Mouse (Mus musculus): Measurements from ENCODE around the gene Otos. TPM values are rescaled to one million over a fixed set of nuclear protein-coding genes. Genes with fewer than 3 reads are reported as not detected.
A peak's percentile ranks its signal among the peaks of the same experiment; 100 is the strongest.

Gene Otos
- polyA plus RNA-seq, 1 experiment from 2014 or later, result 0.51 TPM

- WGBS, result 74% methylated on average over 3 of the region's 3 CpGs
- no peaks in the 10 kb centered on the region for H3K36me3 ChIP-seq (ENCODE audit: control insufficient read depth, insufficient read depth, low read length)
- H3K9ac ChIP-seq (ENCODE audit: low read depth, low read length), result no peak overlapping the region
- H3K27ac ChIP-seq (replicated peaks; ENCODE audit: low read depth, low read length), result no peak overlapping the region
- no peaks in the 10 kb centered on the region for H3K9me3 ChIP-seq (ENCODE audit: control insufficient read depth, low read length)
- ATAC-seq (ENCODE audit: low read depth) (peak; percentile 35; the same call in 1 of the 2 replicates), DNase-seq (ENCODE audit: low spot score) (peak; percentile 22)
- no peaks in the 10 kb centered on the region for H3K4me1 ChIP-seq (ENCODE audit: control insufficient read depth, insufficient read depth, low read length)
- no peaks in the 10 kb centered on the region for H3K27me3 ChIP-seq (replicated peaks; ENCODE audit: control insufficient read depth, insufficient read depth, low read length)
- no peak overlapping the region for H3K4me2 ChIP-seq (ENCODE audit: low read depth, low read length)
- H3K4me3 ChIP-seq (ENCODE audit: low read depth, low read length), result no peak overlapping the region
Measured at GRCm38 (mm10) chr1:92676676-92676975, 28.0 kb upstream of the Otos start.

GRCm38 (mm10) chr1:92675932-92676675 lies 27.5 kb upstream of the Otos start:
- no peak overlapping the region for H3K4me2 ChIP-seq (ENCODE audit: low read depth, low read length)
- H3K9me3 ChIP-seq (ENCODE audit: control insufficient read depth, low read length), result no peaks in the 10 kb centered on the region
- H3K9ac ChIP-seq (ENCODE audit: low read depth, low read length), result no peak overlapping the region
- no peaks in the 10 kb centered on the region for H3K4me1 ChIP-seq (ENCODE audit: control insufficient read depth, insufficient read depth, low read length)
- H3K27ac ChIP-seq (replicated peaks; ENCODE audit: low read depth, low read length), result no peak overlapping the region
- H3K27me3 ChIP-seq (replicated peaks; ENCODE audit: control insufficient read depth, insufficient read depth, low read length), result no peaks in the 10 kb centered on the region
- DNase-seq (ENCODE audit: low spot score) (peak; percentile 11), ATAC-seq (ENCODE audit: low read depth) (no peak)
- no peak overlapping the region for H3K4me3 ChIP-seq (ENCODE audit: low read depth, low read length)
- 78% methylated on average over 10 of the region's 10 CpGs for WGBS
- no peaks in the 10 kb centered on the region for H3K36me3 ChIP-seq (ENCODE audit: control insufficient read depth, insufficient read depth, low read length)

GRCm38 (mm10) chr1:92673258-92673782 lies 24.7 kb upstream of the Otos start:
- H3K27me3 ChIP-seq (replicated peaks; ENCODE audit: control insufficient read depth, insufficient read depth, low read length), result no peaks in the 10 kb centered on the region
- no peak overlapping the region for H3K9ac ChIP-seq (ENCODE audit: low read depth, low read length)
- no peak overlapping the region for H3K4me2 ChIP-seq (ENCODE audit: low read depth, low read length)
- DNase-seq (ENCODE audit: low spot score), result no peak
- WGBS, result 86% methylated on average over 5 of the region's 5 CpGs
- ATAC-seq (ENCODE audit: low read depth), result no peak
- no peak overlapping the region for H3K27ac ChIP-seq (replicated peaks; ENCODE audit: low read depth, low read length)
- no peak overlapping the region for H3K4me3 ChIP-seq (ENCODE audit: low read depth, low read length)
- H3K36me3 ChIP-seq (ENCODE audit: control insufficient read depth, insufficient read depth, low read length), result no peaks in the 10 kb centered on the region
- no peaks in the 10 kb centered on the region for H3K4me1 ChIP-seq (ENCODE audit: control insufficient read depth, insufficient read depth, low read length)
- no peaks in the 10 kb centered on the region for H3K9me3 ChIP-seq (ENCODE audit: control insufficient read depth, low read length)

- ATAC-seq (ENCODE audit: low read depth), result no peak
- no peaks in the 10 kb centered on the region for H3K9me3 ChIP-seq (ENCODE audit: control insufficient read depth, low read length)
- DNase-seq (ENCODE audit: low spot score), result no peak
- no peaks in the 10 kb centered on the region for H3K36me3 ChIP-seq (ENCODE audit: control insufficient read depth, insufficient read depth, low read length)
- no peak overlapping the region for H3K4me3 ChIP-seq (ENCODE audit: low read depth, low read length)
- H3K27me3 ChIP-seq (replicated peaks; ENCODE audit: control insufficient read depth, insufficient read depth, low read length), result no peaks in the 10 kb centered on the region
- H3K4me2 ChIP-seq (ENCODE audit: low read depth, low read length), result no peak overlapping the region
- H3K4me1 ChIP-seq (ENCODE audit: control insufficient read depth, insufficient read depth, low read length), result no peaks in the 10 kb centered on the region
- WGBS, result 74% methylated on average over 4 of the region's 4 CpGs
- H3K9ac ChIP-seq (ENCODE audit: low read depth, low read length), result no peak overlapping the region
- H3K27ac ChIP-seq (replicated peaks; ENCODE audit: low read depth, low read length), result no peak overlapping the region
Measured at GRCm38 (mm10) chr1:92671326-92671725, 22.7 kb upstream of the Otos start.

- 88% methylated on average over 3 of the region's 3 CpGs for WGBS
- H3K4me3 ChIP-seq (ENCODE audit: low read depth, low read length), result no peak overlapping the region
- no peak overlapping the region for H3K9ac ChIP-seq (ENCODE audit: low read depth, low read length)
- no peaks in the 10 kb centered on the region for H3K9me3 ChIP-seq (ENCODE audit: control insufficient read depth, low read length)
- H3K4me1 ChIP-seq (ENCODE audit: control insufficient read depth, insufficient read depth, low read length), result no peaks in the 10 kb centered on the region
- H3K27me3 ChIP-seq (replicated peaks; ENCODE audit: control insufficient read depth, insufficient read depth, low read length), result no peaks in the 10 kb centered on the region
- ATAC-seq (ENCODE audit: low read depth) (no peak), DNase-seq (ENCODE audit: low spot score) (no peak)
- H3K27ac ChIP-seq (replicated peaks; ENCODE audit: low read depth, low read length), result no peak overlapping the region
- no peaks in the 10 kb centered on the region for H3K36me3 ChIP-seq (ENCODE audit: control insufficient read depth, insufficient read depth, low read length)
- no peak overlapping the region for H3K4me2 ChIP-seq (ENCODE audit: low read depth, low read length)
Measured at GRCm38 (mm10) chr1:92669430-92669829, 20.8 kb upstream of the Otos start.

GRCm38 (mm10) chr1:92667106-92667505 lies 18.5 kb upstream of the Otos start:
- Histone ChIP-seq H3K4me2 (ENCODE audit: low read depth, low read length) (no peak overlapping the region), H3K4me3 (ENCODE audit: low read depth, low read length) (no peak overlapping the region), H3K36me3 (ENCODE audit: control insufficient read depth, insufficient read depth, low read length) (no peaks in the 10 kb centered on the region), H3K9me3 (ENCODE audit: control insufficient read depth, low read length) (no peaks in the 10 kb centered on the region), H3K27ac (replicated peaks; ENCODE audit: low read depth, low read length) (no peak overlapping the region), H3K9ac (ENCODE audit: low read depth, low read length) (no peak overlapping the region), H3K27me3 (replicated peaks; ENCODE audit: control insufficient read depth, insufficient read depth, low read length) (no peaks in the 10 kb centered on the region), H3K4me1 (ENCODE audit: control insufficient read depth, insufficient read depth, low read length) (no peaks in the 10 kb centered on the region)
- DNase-seq (ENCODE audit: low spot score) (no peak), ATAC-seq (ENCODE audit: low read depth) (no peak)
- WGBS, result 76% methylated on average over 6 of the region's 6 CpGs

GRCm38 (mm10) chr1:92659392-92659791 lies 10.8 kb upstream of the Otos start:
- ATAC-seq (ENCODE audit: low read depth) (no peak), DNase-seq (ENCODE audit: low spot score) (no peak)
- Histone ChIP-seq H3K4me2 (ENCODE audit: low read depth, low read length) (no peak overlapping the region), H3K27me3 (replicated peaks; ENCODE audit: control insufficient read depth, insufficient read depth, low read length) (no peaks in the 10 kb centered on the region), H3K4me3 (ENCODE audit: low read depth, low read length) (no peak overlapping the region), H3K27ac (replicated peaks; ENCODE audit: low read depth, low read length) (no peak overlapping the region), H3K9ac (ENCODE audit: low read depth, low read length) (no peak overlapping the region), H3K9me3 (ENCODE audit: control insufficient read depth, low read length) (no peaks in the 10 kb centered on the region), H3K4me1 (ENCODE audit: control insufficient read depth, insufficient read depth, low read length) (no peaks in the 10 kb centered on the region), H3K36me3 (ENCODE audit: control insufficient read depth, insufficient read depth, low read length) (no peaks in the 10 kb centered on the region)
- WGBS, result 55% methylated on average over 5 of the region's 5 CpGs

- DNase-seq (ENCODE audit: low spot score), result no peak
- H3K4me1 ChIP-seq (ENCODE audit: control insufficient read depth, insufficient read depth, low read length), result no peaks in the 10 kb centered on the region
- H3K9ac ChIP-seq (ENCODE audit: low read depth, low read length), result no peak overlapping the region
- H3K9me3 ChIP-seq (ENCODE audit: control insufficient read depth, low read length), result no peaks in the 10 kb centered on the region
- no peak overlapping the region for H3K4me2 ChIP-seq (ENCODE audit: low read depth, low read length)
- 72% methylated on average over 11 of the region's 11 CpGs for WGBS
- no peak overlapping the region for H3K27ac ChIP-seq (replicated peaks; ENCODE audit: low read depth, low read length)
- H3K36me3 ChIP-seq (ENCODE audit: control insufficient read depth, insufficient read depth, low read length), result no peaks in the 10 kb centered on the region
- H3K4me3 ChIP-seq (ENCODE audit: low read depth, low read length), result no peak overlapping the region
- no peaks in the 10 kb centered on the region for H3K27me3 ChIP-seq (replicated peaks; ENCODE audit: control insufficient read depth, insufficient read depth, low read length)
- ATAC-seq (ENCODE audit: low read depth), result no peak
Measured at GRCm38 (mm10) chr1:92657025-92657820, 8.6 kb upstream of the Otos start.
